Mouse (Mus musculus) cerebellum, adult 11-12 months (tissue): ENCODE results near the gene Zdhhc20.
"Not testable (repeated sequence)": the region's sequence is repeated elsewhere in the genome, so short reads cannot be mapped to it uniquely, and the experiment has no call there.

Experiments
- DNase-seq: peaks from one replicate; pipeline ENCODE4 v3.0.0; 2022

Gene Zdhhc20

GRCm38 (mm10) chr14:57890011-57890842 is at the start of gene Zdhhc20:
TSS of gene Zdhhc20 (minus strand) at chr14:57890276.
- DNase-seq, result peak; percentile 96

GRCm38 (mm10) chr14:57937297-57937696 is 47.2 kb upstream of the Zdhhc20 start:
- no peak for DNase-seq

GRCm38 (mm10) chr14:57934666-57935065 is 44.6 kb upstream of the Zdhhc20 start:
- no peak for DNase-seq

GRCm38 (mm10) chr14:57933608-57934007 is 43.5 kb upstream of the Zdhhc20 start:
- DNase-seq, result no peak

GRCm38 (mm10) chr14:57932881-57933443 is 42.9 kb upstream of the Zdhhc20 start:
- no peak for DNase-seq

- no peak for DNase-seq
These were observed 31.5 kb upstream of the Zdhhc20 start for GRCm38 (mm10) chr14:57921428-57922131.

GRCm38 (mm10) chr14:57920568-57921310 is 30.7 kb upstream of the Zdhhc20 start:
- DNase-seq, result peak; percentile 40

GRCm38 (mm10) chr14:57919148-57919875 is 29.2 kb upstream of the Zdhhc20 start:
- no peak for DNase-seq

- DNase-seq, result no peak
These were observed 25.3 kb upstream of the Zdhhc20 start for GRCm38 (mm10) chr14:57915341-57915740.

- DNase-seq, result not testable (repeated sequence)
These were observed 22.3 kb upstream of the Zdhhc20 start for GRCm38 (mm10) chr14:57912211-57913007.

GRCm38 (mm10) chr14:57911787-57912186 is 21.7 kb upstream of the Zdhhc20 start:
- DNase-seq, result not testable (repeated sequence)

GRCm38 (mm10) chr14:57911316-57911715 is 21.2 kb upstream of the Zdhhc20 start:
- no peak for DNase-seq

GRCm38 (mm10) chr14:57910501-57911068 is 20.5 kb upstream of the Zdhhc20 start:
- DNase-seq, result peak; percentile 77

GRCm38 (mm10) chr14:57909297-57909696 is 19.2 kb upstream of the Zdhhc20 start:
- no peak for DNase-seq

- no peak for DNase-seq
These were observed 18.4 kb upstream of the Zdhhc20 start for GRCm38 (mm10) chr14:57908431-57908830.

GRCm38 (mm10) chr14:57901998-57902397 is 11.9 kb upstream of the Zdhhc20 start:
- no peak for DNase-seq

GRCm38 (mm10) chr14:57896882-57897281 is 6.8 kb upstream of the Zdhhc20 start:
- no peak for DNase-seq

GRCm38 (mm10) chr14:57896088-57896871 is 6.2 kb upstream of the Zdhhc20 start:
- not testable (repeated sequence) for DNase-seq

- DNase-seq, result no peak
These were observed 4.3 kb upstream of the Zdhhc20 start for GRCm38 (mm10) chr14:57894346-57894745.

GRCm38 (mm10) chr14:57892961-57893360 is 2.9 kb upstream of the Zdhhc20 start:
- DNase-seq, result no peak
